Mouse (Mus musculus) ES-E14 (cell line): Measurements from ENCODE around the gene Olfr275.

Experiments used
- CHD2 ChIP-seq: IDR thresholded peaks from 2 replicates; pipeline ENCODE4 v1.6.1; 2014; ENCODE audit warnings: mild to moderate bottlenecking, low read depth, low read length, inconsistent platforms
- HCFC1 ChIP-seq: IDR thresholded peaks from 2 replicates; pipeline ENCODE4 v1.6.1; 2012; ENCODE audit warnings: low read length, inconsistent platforms, borderline replicate concordance; ENCODE audit not compliant: insufficient read depth
- MAFK ChIP-seq: IDR thresholded peaks from 2 replicates; pipeline ENCODE4 v1.6.1; 2014; ENCODE audit warnings: mild to moderate bottlenecking, low read depth, low read length, inconsistent platforms; ENCODE audit not compliant: insufficient read depth

DNA sequence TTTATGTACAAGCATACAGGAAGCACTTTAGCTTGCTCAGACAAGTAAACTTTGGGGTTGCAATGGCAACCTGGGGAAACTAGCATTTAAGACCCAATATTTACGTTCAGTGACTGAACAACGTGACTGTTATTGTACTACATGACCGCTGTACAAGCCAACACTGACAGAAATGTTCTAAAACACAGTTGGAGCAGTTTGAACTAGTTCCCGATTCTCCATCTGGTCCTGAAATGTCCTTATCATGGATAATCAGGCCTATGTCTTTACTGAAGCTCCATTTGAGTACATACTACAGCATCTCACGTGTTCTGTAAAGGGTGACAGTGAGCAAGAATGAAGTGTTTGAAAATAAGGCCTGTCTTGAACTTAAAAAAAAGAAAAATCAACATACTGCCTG is 35.3 kb downstream of the Olfr275 start:
- TF ChIP-seq CHD2 (no peak), MAFK (no peak), HCFC1 (no peak)
